Mouse (Mus musculus) spleen, adult 2 months (tissue): ENCODE data around the gene Togaram2. TPM values are rescaled to one million over a fixed set of nuclear protein-coding genes. Genes with fewer than 3 reads are reported as not detected.

Experiments
- DNase-seq, 2 experiments: peaks; one replicate each; pipeline versions ENCODE4 v3.0.0 to v3.0.0-alpha.2; 2012 to 2021; ENCODE audit warnings: low spot score in 2 of 2, low read depth in 1 of 2
- H3K27ac ChIP-seq: fragments of 200-500 bp; 2 replicates; pipeline ENCODE4 v1.5.1; 2012; ENCODE audit warnings: low read length, inconsistent platforms; ENCODE audit not compliant: insufficient read depth
- H3K27me3 ChIP-seq: fragments of 200-500 bp; 2 replicates; pipeline ENCODE4 v1.6.1; 2012; ENCODE audit warnings: mild to moderate bottlenecking, moderate library complexity, low read length, inconsistent platforms; ENCODE audit not compliant: control insufficient read depth, insufficient read depth
- H3K36me3 ChIP-seq: fragments of 200-500 bp; 2 replicates; pipeline ENCODE4 v1.6.1; 2012; ENCODE audit warnings: mild to moderate bottlenecking, low read length, inconsistent platforms; ENCODE audit not compliant: control insufficient read depth, insufficient read depth
- H3K4me1 ChIP-seq: fragments of 200-500 bp; 2 replicates; pipeline ENCODE4 v1.6.1; 2011; ENCODE audit warnings: inconsistent platforms; ENCODE audit not compliant: control insufficient read depth, insufficient read depth, insufficient read length
- H3K4me3 ChIP-seq: fragments of 200-500 bp; 2 replicates; pipeline ENCODE4 v1.5.1; 2011; ENCODE audit warnings: mild to moderate bottlenecking, inconsistent platforms; ENCODE audit not compliant: insufficient read depth, insufficient read length; ENCODE audit errors: extremely low read depth
- CTCF ChIP-seq: fragments of 200-500 bp; IDR thresholded peaks from 2 replicates; pipeline ENCODE4 v1.5.1; 2011; ENCODE audit warnings: mild to moderate bottlenecking, inconsistent platforms; ENCODE audit not compliant: insufficient read depth, insufficient read length, insufficient replicate concordance; ENCODE audit errors: extremely low read depth
- POLR2A ChIP-seq: fragments of 200-500 bp; IDR thresholded peaks from 2 replicates; pipeline ENCODE4 v1.6.1; 2011; ENCODE audit warnings: low read depth, low read length, inconsistent platforms
- WGBS: fragments of 180-500 bp; shearing (Covaris S2); methylation state at CpG from one replicate; pipeline ENCODE4 v1.1.7; 2018; 5-methylcytosine and 5-hydroxymethylcytosine counted together
- polyA plus RNA-seq: library from polyadenylated mRNA; depleted of rRNA; stranded (reverse); fragments of >200 nt; gene quantifications from 2 replicates; pipeline ENCODE4 v1.2.3, GENCODE M21; 2012

The Togaram2 gene
- polyA plus RNA-seq, 1 experiment, result 0.04 TPM

DNA sequence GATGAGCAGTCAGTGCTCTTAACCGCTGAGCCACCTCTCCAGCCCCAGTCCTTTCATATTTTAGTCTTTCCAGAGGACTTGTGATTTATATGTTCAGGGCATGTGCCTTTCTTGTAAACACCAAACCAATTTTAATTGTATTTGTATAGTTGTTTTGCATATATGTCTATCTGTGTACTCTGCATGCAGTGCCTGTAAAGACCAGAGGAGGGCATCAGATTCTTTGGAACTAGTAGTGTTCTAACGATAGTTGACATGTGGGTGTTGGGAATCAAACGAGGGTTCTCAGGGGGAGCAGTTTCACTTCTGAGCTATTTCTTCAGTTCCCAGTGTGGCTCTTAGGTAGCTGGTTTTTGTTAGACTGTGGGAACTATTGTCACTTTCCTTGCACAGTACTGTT lies 30.9 kb upstream of the Togaram2 start:
- no peaks in the 10 kb centered on the region for H3K4me1 ChIP-seq
- H3K27me3 ChIP-seq, result no peaks in the 10 kb centered on the region
- peaks cover 36% of the 10 kb centered on the region for H3K36me3 ChIP-seq
- no peak overlapping the region for H3K4me3 ChIP-seq
- WGBS, result 87% methylated on average over 3 of the region's 3 CpGs
- no peak for DNase-seq
- TF ChIP-seq CTCF (no peak), POLR2A (no peak)
- H3K27ac ChIP-seq, result no peak overlapping the region

DNA sequence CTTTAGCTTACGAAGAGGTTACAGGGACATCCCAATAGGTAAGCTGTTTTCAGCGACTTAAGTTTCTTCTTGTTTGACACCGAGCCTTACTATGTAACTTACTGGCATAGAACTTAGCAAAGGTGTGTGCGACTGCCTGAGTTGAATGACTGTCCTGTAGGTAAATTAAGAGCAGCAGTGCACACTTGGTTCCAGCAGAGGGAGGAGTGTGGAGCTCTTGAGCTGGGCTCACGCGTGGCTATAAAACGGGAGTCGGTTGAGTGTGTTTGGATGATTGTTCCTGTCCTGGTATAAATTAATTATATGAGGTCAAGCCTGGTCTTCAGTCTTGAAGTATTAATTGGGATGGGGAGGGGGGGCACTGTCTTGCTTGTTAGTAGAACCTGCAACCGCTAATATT lies 23.1 kb upstream of the Togaram2 start:
- peaks cover 45% of the 10 kb centered on the region for H3K36me3 ChIP-seq
- TF ChIP-seq CTCF (no peak), POLR2A (no peak)
- 94% methylated on average over 9 of the region's 9 CpGs for WGBS

DNA sequence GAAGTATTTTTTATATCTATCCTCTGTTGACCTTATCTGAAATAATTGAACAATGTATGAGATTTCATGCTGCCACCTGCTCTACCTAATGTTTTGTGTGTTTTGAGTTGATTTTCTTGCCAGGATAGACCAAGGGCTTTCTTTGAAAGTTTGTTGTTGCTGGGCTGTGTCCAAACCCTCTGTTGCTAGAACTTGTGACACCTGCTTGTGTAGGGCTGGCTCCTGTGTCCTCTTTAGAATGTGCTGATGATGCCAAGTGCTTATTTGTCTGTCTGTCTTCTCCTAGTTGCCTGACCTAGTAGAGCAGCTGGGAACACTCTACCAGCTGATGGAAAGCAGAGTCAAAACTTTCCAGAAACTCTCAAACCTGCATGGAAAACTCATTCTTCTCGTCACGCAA lies 20.6 kb upstream of the Togaram2 start:
- Histone ChIP-seq H3K27ac (no peak overlapping the region), H3K4me1 (no peaks in the 10 kb centered on the region), H3K27me3 (no peaks in the 10 kb centered on the region), H3K36me3 (peaks cover 41% of the 10 kb centered on the region), H3K4me3 (no peak overlapping the region)
- DNase-seq, result no peak
- WGBS, result 85% methylated on average over 2 of the region's 2 CpGs
- TF ChIP-seq CTCF (no peak), POLR2A (no peak)

More for the DNA sequence above, 23.1 kb upstream of the Togaram2 start:
- H3K4me3 ChIP-seq, result no peak overlapping the region
- H3K27me3 ChIP-seq, result no peaks in the 10 kb centered on the region
- H3K27ac ChIP-seq, result no peak overlapping the region
- DNase-seq, result no peak
- no peaks in the 10 kb centered on the region for H3K4me1 ChIP-seq

DNA sequence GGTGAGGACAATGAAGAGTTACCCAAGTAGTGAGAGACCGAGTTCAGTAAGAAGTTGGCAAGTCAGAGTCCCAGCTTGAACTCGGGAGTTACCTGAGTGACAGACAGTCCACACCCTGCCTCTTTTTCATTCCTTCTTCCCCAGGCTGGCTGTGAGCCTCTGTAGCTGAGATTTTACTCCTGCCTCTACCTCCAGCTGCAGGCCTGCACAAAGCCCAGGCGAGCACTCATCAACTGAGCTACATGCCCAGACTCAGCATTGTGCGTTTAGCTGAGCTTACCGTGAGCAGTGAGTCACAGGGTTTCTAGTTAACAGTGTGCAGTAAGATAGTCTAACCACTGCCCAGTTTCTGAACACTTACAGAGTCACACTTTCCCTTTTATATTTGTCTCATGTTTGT lies 20.1 kb upstream of the Togaram2 start:
- Histone ChIP-seq H3K4me1 (no peaks in the 10 kb centered on the region), H3K27me3 (no peaks in the 10 kb centered on the region), H3K36me3 (peaks cover 42% of the 10 kb centered on the region), H3K4me3 (no peak overlapping the region), H3K27ac (no peak overlapping the region)
- 96% methylated on average over 5 of the region's 5 CpGs for WGBS
- TF ChIP-seq CTCF, result no peak
- TF ChIP-seq POLR2A, result no peak
- no peak for DNase-seq

DNA sequence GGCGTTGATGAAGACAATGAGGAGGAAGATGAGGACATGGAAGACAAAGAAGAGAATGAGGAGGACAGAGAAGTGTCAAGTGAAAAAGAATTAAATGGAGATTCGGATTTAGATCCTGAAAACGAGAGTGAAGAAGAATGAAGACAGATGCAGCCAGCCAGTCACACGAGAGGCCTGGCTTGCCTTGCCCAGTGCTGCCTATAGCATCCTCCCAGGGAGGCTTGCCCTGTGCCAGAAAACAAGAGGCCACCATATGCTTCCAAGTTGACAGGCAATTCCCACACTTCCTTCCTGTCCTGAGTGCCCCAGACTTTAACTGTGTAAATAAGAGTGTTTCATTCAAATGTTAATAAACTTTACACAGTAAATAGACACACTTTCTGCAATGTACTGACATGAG lies 15.5 kb upstream of the Togaram2 start:
- no peak overlapping the region for H3K4me3 ChIP-seq
- no peak for TF ChIP-seq CTCF
- no peak for TF ChIP-seq POLR2A
- no peak for DNase-seq
- no peaks in the 10 kb centered on the region for H3K4me1 ChIP-seq
- H3K27me3 ChIP-seq, result no peaks in the 10 kb centered on the region
- H3K36me3 ChIP-seq, result peaks cover 22% of the 10 kb centered on the region
- WGBS, result 91% methylated on average over 4 of the region's 4 CpGs
- H3K27ac ChIP-seq, result no peak overlapping the region

DNA sequence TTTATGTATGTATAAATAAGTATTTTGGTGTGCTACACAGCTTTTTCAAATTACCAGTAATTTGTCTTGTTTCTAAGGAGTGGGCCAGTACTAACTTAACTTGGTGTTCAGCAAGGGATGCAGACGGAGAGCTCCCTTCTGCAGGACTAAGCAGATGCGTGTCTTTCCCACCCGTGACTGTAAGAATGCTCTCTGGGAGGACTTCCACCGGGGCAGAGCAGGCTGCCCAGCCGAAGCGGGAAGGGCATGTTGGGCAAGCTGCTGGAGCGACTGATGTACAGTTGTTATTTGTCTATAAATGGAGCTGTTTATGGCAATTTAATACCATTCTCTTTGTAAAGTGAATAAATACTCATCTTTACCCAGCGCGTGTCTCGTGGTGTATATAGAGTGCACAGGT lies 14.4 kb upstream of the Togaram2 start:
- no peak overlapping the region for H3K4me3 ChIP-seq
- peaks cover 18% of the 10 kb centered on the region for H3K36me3 ChIP-seq
- no peaks in the 10 kb centered on the region for H3K4me1 ChIP-seq
- TF ChIP-seq POLR2A, result no peak
- no peak for TF ChIP-seq CTCF
- H3K27ac ChIP-seq, result no peak overlapping the region
- no peak for DNase-seq
- H3K27me3 ChIP-seq, result no peaks in the 10 kb centered on the region
- 94% methylated on average over 10 of the region's 10 CpGs for WGBS

DNA sequence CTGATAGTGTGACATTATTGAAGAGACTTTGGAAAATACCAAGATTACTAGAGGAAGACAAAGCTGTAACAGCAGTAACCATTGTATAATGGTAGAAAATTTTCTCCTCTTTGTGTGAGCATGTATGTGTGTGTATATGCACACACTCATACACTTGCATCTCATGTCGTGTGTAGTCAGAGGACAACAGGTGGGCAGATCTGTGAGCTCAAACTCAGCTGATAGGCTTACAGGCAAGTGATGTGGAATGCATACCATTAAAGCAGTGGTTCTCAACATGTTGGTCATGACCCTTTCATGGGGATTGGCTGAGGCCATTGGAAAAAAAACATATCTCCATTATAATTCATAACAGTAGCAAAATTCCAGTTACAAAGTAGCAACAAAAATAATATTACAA lies 12.7 kb upstream of the Togaram2 start:
- H3K4me1 ChIP-seq, result no peaks in the 10 kb centered on the region
- DNase-seq, result no peak
- peaks cover 12% of the 10 kb centered on the region for H3K36me3 ChIP-seq
- no peak for TF ChIP-seq POLR2A
- WGBS, result 59% methylated on average over 1 of the region's 1 CpGs
- no peak overlapping the region for H3K4me3 ChIP-seq
- H3K27me3 ChIP-seq, result no peaks in the 10 kb centered on the region
- no peak overlapping the region for H3K27ac ChIP-seq
